Mouse (Mus musculus) CD8-positive naive resting alpha-beta T cell, adult 2 months (primary cell): ENCODE data around the gene Eme2.

Experiments used
- DNase-seq, 2 experiments: peaks; one replicate each; pipeline ENCODE4 v3.0.0; 2022; ENCODE audit warnings: low read depth in 2 of 2, low spot score in 2 of 2

The Eme2 gene

GRCm38 (mm10) chr17:24877336-24878116, 17.4 kb downstream of the Eme2 start:
- no peak for DNase-seq

GRCm38 (mm10) chr17:24874989-24875388, 19.9 kb downstream of the Eme2 start:
- no peak for DNase-seq

DNA sequence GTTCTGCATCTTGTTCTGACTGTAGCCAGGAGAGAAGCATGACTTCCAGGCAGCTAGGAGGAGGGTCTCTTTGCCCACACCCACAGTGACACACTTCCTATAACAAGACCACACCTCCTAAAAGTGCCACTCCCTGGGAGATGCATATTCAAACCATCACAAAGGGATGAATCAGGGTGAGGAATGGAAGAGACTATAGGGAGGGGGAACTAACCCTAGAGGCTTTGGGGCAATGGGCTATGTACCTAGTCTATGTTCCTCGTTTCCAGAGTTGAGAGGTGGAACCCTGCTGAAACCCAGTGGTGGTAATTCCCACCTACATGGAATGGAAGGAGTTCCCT, 20.5 kb downstream of the Eme2 start:
- no peak for DNase-seq

DNA sequence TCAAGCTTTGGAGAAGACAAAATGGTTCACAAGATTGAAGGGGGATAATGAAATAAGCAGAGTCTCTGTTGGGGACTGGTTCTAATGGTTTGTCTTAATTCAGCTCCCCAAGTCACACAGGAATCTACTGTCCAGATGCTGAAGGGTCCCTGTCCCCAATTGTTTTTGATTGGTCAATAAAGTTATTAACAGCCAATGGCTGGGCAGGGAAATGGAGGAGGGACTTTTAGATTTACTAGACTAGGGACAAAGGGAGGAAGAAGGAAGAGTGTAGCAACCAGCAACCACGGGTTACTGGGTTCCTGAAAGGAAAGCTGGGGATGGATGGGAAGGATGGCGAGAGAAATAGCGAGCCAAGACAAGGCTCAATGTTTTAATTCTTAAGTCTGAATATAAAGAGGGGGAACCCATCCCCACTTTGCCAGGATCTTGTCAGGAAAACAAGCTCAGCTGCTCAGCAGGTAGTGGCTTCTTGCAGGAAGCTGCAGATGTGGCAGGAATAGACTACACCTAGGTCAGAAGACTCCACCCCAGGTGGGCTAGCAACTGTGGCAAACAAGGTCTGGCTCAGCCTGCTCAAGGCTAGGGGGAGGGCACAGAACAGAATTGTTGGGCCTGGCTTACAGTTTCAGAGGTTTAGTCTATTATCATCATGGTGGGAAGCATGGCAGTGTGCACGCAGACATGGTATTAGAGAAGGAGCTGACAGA, 21.0 kb downstream of the Eme2 start:
- DNase-seq: no peak

- no peak for DNase-seq
Observed at GRCm38 (mm10) chr17:24867914-24868313, 27.0 kb downstream of the Eme2 start.

- DNase-seq: no peak
Observed at GRCm38 (mm10) chr17:24865776-24866175, 29.1 kb downstream of the Eme2 start, which contains the start of gene Igfals. Gene Igfals (plus strand): TSS chr17:24865997.

DNA sequence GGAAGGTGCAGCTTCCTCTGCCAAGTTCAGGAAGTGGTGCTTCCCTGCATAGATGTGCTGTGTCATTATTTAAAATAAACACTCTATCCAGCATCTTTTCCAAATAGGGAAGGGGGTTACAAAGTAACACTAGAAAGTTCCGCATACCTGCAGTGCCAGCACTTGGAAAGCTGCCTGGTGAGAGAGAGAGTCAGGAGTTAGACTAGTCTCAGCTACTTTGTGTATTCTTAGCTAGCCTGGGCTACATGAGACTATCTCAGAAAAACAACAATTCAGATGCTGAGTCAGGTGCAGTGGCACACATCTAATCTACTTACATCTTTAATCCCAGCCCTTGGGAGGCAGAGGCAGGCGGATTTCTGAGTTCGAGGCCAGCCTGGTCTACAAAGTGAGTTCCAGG, 33.1 kb downstream of the Eme2 start:
- no peak for DNase-seq

- DNase-seq: no peak
Observed at GRCm38 (mm10) chr17:24860076-24860475, 34.8 kb downstream of the Eme2 start.

GRCm38 (mm10) chr17:24858967-24859366, 35.9 kb downstream of the Eme2 start:
- DNase-seq: no peak

DNA sequence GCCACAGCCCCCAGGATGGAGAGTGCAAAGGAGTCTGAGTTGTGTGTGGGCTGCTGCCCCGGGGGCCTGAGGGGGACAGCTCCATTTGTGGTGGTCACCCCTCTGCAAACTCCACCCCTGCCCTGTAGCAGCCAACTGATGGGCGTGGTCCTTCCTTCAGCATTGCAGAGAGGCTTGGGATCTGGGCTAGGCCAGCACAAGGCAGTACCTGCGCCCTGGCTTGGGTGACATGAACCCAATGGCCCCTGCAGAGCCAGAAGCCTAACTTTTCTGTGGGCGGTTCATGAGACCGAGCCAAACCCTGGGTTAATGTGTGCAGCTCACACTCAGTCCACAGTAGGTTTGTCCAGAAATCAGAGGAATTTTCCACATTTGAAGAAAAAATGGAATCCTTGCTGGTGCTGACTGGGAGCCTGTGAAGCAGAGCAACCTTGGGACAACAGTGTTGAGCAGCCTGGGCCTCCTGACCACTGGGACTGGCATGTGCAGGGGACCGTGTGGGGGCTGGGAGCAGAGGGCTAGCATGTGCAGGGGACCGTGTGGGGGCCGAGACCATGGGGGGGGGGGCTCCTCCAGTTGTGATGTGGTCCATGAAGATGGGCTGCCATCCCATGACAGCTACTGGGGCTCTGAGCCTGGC, 36.9 kb downstream of the Eme2 start:
- DNase-seq: no peak

DNA sequence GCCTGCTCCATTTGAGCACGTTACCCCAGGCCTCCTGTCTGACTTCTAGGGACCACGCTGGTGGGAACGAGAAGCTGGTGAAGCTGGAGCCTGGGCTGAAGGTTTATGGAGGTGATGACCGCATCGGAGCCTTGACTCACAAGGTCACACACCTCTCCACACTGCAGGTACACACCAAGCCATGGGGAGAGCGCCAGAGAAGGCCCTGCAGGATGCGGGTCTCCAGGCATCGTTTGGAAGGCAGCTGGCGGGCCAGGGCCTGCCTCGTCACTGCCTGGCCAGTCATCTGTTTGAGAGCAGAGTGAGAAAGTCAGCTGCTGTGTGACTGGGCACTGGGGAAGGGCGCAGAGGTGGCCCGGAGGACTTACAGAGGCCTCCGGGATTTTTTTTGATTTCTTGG, 38.3 kb downstream of the Eme2 start:
- DNase-seq: no peak

DNA sequence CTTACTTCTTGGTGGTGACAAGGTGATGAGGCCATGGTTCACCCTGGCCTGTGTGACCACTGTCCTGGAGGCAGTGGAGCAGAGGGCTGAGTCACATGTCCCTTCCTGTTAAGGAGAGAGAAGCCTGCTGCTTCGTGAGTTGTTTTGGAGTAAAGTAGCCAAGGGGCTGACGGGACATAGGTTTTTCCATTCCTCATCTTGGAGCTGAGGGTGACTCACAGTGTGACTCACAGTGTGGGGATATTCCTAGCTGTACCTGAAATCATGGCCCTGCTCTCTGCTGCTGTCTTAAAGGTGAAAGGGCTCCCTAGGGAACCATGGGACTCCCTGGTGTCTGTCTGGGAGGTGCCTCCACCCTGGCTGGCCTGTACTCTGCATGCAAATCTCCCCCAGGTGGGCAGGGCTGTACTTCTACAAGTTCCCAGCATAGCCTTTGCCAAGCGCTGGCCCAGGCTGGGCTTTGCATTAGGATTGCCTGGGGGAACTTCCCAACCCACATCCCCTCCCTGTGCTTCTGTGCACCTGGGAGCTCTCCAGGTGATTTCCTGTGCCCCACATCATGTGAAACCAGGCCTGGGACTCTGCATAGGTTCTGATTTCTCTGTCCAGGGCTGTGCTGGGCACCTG, 38.9 kb downstream of the Eme2 start:
- no peak for DNase-seq

DNA sequence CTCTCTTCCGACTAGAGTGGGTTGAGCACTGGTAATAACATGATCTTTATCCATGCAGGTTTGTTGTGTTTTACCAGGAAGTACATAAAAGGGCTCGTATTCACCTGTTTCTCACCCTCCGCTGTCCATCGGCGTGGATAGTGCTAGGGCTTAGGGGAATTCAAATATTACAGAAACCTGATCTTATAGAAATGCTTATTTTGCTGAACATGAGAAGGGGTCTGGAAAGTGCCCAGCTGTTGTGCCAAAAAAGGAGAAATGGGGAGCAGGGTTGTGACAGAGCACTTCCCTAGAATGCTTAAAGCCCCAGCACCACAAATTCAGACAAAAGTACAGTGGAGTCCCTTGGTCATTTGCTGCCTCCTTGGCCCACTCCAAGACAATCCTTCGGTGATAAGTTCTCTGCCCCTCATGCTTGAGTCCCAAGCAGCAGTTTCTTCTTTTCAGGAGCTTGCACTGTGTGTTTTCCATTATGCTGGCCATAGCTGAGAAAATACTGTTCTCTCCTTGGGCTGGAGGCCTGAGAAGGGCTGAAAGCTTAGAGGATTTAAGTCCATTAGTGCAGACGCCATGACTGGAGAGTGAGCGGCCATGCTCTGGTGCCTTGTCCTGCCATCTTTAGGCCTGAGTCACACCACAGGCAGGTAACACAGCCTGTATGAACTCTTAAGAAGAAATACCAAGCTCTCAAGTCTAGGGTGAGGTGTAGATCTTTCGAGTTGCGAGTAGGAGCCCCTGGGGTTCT, 43.3 kb downstream of the Eme2 start:
- DNase-seq: no peak

- DNase-seq: no peak
Observed at GRCm38 (mm10) chr17:24850773-24851127, 44.1 kb downstream of the Eme2 start.

DNA sequence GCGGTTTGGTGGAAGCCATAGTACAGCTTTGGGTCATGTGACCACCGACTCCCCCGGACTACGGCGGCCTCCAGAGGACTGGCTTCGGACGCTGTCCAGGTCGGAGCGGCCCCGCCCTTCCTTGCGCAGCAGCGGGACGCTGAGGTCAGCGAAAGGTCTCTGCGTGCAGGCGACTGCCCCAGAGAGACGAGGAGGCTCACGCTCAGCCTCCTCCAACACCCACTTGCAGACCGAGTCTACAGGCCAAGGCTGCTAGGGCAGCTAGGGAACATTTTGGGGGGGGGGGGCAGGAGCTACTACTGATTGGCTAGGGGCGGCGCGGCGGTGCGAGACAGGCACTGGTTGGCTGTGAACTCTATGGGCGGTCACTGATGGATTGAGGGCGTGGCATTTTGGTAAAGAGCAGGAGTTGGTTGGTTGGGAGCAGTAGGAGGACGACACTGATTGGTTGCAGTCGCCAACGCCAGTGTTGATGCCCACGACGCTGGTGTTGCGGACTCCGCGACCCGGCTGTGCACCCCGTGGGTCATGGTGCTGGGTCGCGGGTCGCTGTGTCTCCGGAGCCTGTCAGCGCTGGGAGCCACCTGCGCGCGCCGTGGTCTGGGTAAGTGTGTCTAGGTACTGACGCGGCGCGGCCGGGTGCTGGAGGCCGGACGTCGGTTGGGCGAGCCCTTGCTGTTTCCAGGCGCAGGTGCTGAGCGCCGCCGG, 44.7 kb downstream of the Eme2 start, which contains the start of gene Fahd1:
TSS of gene Fahd1 (minus strand) at position 300 of the 708 bp plus-strand sequence.
- peak; percentile 88 to 89 for DNase-seq

GRCm38 (mm10) chr17:24849733-24850064, 45.2 kb downstream of the Eme2 start:
- DNase-seq: no peak

- DNase-seq: no peak
Observed at GRCm38 (mm10) chr17:24848600-24849031, 46.3 kb downstream of the Eme2 start.

- DNase-seq: no peak
Observed at GRCm38 (mm10) chr17:24847386-24847785, 47.5 kb downstream of the Eme2 start.

- no peak for DNase-seq
Observed at GRCm38 (mm10) chr17:24844525-24844924, 50.4 kb downstream of the Eme2 start.

DNA sequence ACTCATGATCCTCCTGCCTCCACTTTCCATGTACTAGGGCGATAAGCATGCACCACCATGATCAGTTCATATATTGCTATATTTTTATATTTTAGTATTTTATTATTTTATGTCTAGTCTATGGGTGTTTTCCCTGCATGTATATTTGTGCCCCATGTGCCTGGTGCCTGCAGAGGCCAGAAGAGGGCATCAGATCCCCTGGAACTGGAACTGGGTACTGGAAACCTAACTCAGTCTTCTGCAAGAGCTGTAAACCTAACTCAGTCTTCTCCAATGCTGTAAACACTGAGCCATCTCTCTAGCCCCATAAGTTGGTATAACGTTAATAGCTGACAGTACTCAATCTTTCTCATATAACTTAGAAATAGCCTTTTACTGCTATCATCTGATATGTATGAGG, 52.3 kb downstream of the Eme2 start:
- no peak for DNase-seq
